16 mouse cellular contexts compared by ENCODE assay signal in the genomic region with DNA sequence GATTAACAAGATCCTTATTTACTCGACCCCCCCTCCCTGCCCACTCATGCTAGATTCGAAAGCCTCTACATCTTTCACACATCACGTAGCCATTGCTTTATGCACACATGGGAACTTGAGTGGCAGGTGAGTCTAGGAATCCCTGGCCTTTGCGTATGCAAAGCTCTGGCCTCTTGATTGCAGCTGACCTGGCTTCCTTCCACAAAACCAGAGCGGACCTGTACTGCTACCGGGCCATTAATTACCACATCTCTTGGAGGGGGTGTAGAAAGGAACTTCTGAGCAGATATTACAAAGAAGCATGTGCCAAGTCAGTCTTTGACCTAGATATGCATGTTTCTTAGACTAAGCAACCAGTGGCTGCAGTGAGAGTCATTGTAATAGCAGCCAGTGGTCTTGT.
"Had no signal": no experiment of that assay in that cellular context is flagged by ENCODE, and none has a peak within 500 bp of the region (broad histone marks: within the 10 kb centered on the region; RNA-seq: fewer than 3 reads in every experiment).

No protein-coding gene starts in this region.

- H3K9me3 ChIP-seq: midbrain, embryonic 15.5 days had no signal

- DNase-seq: kidney, adult 11 months; kidney, postnatal 10 days; kidney, postnatal 4 days; liver, embryonic 13.5 days; lung, embryonic 14.5 days; lung, postnatal 14 days; right cerebral cortex, postnatal 4 days; spleen, adult 18-20 months; thymus, adult 18-20 months; thymus, postnatal 14 days had no signal

- H3K27ac ChIP-seq: layer of hippocampus, adult 2 months; limb, embryonic 12.5 days; liver, embryonic 13.5 days; macrophage; midbrain, embryonic 15.5 days; neural tube, embryonic 12.5 days had no signal

- H3K27me3 ChIP-seq: limb, embryonic 12.5 days; liver, embryonic 13.5 days; midbrain, embryonic 15.5 days; neural tube, embryonic 12.5 days had no signal

- H3K9ac ChIP-seq: limb, embryonic 12.5 days; liver, embryonic 13.5 days; lung, embryonic 14.5 days; midbrain, embryonic 15.5 days; neural tube, embryonic 12.5 days had no signal

- H3K4me2 ChIP-seq: limb, embryonic 12.5 days; liver, embryonic 13.5 days; lung, embryonic 14.5 days; midbrain, embryonic 15.5 days; neural tube, embryonic 12.5 days had no signal

- H3K36me3 ChIP-seq: limb, embryonic 12.5 days; liver, embryonic 13.5 days; midbrain, embryonic 15.5 days; neural tube, embryonic 12.5 days had no signal

- H3K4me1 ChIP-seq: limb, embryonic 12.5 days; midbrain, embryonic 15.5 days; neural tube, embryonic 12.5 days had no signal

- ATAC-seq: inflammation-experienced regulatory T-cells, adult 6 months; midbrain, embryonic 15.5 days had no signal

- H3K4me3 ChIP-seq: layer of hippocampus, adult 2 months; limb, embryonic 12.5 days; liver, embryonic 13.5 days; midbrain, embryonic 15.5 days; neural tube, embryonic 12.5 days had no signal
